Mouse (Mus musculus) liver, embryonic 14.5 days (tissue): Measurements from ENCODE around the gene Atg9b.

ENCODE experiments used
- CTCF ChIP-seq: IDR thresholded peaks from 2 replicates; pipeline ENCODE4 v1.5.1; 2016; ENCODE audit warnings: antibody characterized with exemption, low read depth, control low read depth
- EP300 ChIP-seq: IDR thresholded peaks from 2 replicates; pipeline ENCODE4 v1.6.1; 2016; ENCODE audit warnings: antibody characterized with exemption, low read depth

DNA sequence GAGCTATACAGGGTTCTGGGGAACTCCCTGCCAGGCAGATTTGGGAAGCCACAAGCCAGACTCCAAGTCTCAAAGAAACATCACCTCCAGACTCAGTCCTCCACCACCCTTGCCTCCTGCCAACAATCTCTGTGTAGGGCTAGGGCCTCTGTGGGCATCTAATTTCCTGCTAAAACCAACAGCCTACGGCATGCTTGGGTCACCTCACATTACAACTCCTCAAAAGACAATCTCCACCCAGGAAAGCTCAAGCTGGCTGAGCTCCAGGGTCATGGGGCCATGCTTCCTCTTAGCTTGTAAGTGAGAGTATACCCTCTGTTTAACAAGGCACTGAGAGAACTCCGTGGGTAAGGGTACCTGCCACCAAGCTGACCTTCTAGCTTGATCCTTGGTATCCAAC lies 54.1 kb downstream of the Atg9b start:
- TF ChIP-seq CTCF = no peak
- TF ChIP-seq EP300 = no peak
